Mouse (Mus musculus) lung, adult 2 months (tissue): ENCODE results near the gene Marc1.

ENCODE experiments used
- CTCF ChIP-seq: fragments of 200-500 bp; IDR thresholded peaks from 2 replicates; pipeline ENCODE4 v1.5.1; 2011; ENCODE audit warnings: mild to moderate bottlenecking, low read length, control low read depth; ENCODE audit not compliant: insufficient read depth
- POLR2A ChIP-seq: fragments of 200-500 bp; IDR thresholded peaks from 2 replicates; pipeline ENCODE4 v1.6.1; 2011; ENCODE audit warnings: low read depth, mild to moderate bottlenecking, control low read depth, low read length, borderline replicate concordance; ENCODE audit errors: extremely low read depth

- TF ChIP-seq CTCF (no peak), POLR2A (no peak)
These were observed 670 bp upstream of the Marc1 start for GRCm38 (mm10) chr1:184811716-184812250.
